Mouse (Mus musculus) brain, embryonic 14.5 days (tissue): ENCODE results near the gene Olfr1179.

ENCODE experiments used
- CTCF ChIP-seq: fragments of 200-500 bp; IDR thresholded peaks from 2 replicates; pipeline ENCODE4 v1.5.1; 2012; ENCODE audit warnings: inconsistent platforms, mild to moderate bottlenecking, moderate library complexity, borderline replicate concordance; ENCODE audit not compliant: insufficient read depth, insufficient read length; ENCODE audit errors: extremely low read depth
- POLR2A ChIP-seq: fragments of 200-500 bp; IDR thresholded peaks from 2 replicates; pipeline ENCODE4 v1.6.1; 2012; ENCODE audit warnings: mild to moderate bottlenecking, inconsistent platforms, borderline replicate concordance; ENCODE audit not compliant: poor library complexity, insufficient read depth, insufficient read length, severe bottlenecking; ENCODE audit errors: extremely low read depth

GRCm38 (mm10) chr2:88406353-88406752 lies at the start of gene Olfr1179:
- TF ChIP-seq CTCF (no peak), POLR2A (no peak)
